Mouse (Mus musculus) G1E (cell line): Measurements from ENCODE around the gene Litaf.

ENCODE experiments used
- CTCF ChIP-seq: IDR thresholded peaks from 2 replicates; pipeline ENCODE4 v1.5.1; 2012; ENCODE audit warnings: low read depth, low read length, inconsistent platforms, mixed read lengths
- TAL1 ChIP-seq: conservative IDR thresholded peaks from 2 replicates; pipeline ENCODE4 v1.6.1; 2012; ENCODE audit warnings: low read depth, low read length, inconsistent platforms, mixed read lengths

DNA sequence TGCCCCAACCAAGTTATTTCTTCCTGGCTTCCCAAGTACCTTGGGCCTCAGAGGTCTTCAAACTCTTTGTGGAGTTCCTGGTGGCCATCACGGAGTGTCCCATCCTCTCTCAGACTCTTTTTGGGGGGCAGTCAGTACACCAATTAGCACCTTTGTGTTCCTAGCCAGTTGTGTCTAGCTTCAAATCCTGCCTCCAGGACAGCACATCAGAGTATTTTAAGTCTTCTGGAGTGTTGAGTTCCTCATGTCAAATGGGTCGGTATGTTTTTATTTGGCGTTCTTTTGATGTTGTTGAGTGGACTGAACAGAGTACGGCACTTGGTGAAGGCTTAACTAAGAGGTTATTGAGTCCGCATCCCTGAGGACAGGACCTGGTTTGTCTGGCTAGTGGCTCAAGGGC, 526 bp downstream of the Litaf start:
- TF ChIP-seq TAL1 (no peak), CTCF (no peak)
